Mouse (Mus musculus): ENCODE measurements around the gene Grk5.

DNA sequence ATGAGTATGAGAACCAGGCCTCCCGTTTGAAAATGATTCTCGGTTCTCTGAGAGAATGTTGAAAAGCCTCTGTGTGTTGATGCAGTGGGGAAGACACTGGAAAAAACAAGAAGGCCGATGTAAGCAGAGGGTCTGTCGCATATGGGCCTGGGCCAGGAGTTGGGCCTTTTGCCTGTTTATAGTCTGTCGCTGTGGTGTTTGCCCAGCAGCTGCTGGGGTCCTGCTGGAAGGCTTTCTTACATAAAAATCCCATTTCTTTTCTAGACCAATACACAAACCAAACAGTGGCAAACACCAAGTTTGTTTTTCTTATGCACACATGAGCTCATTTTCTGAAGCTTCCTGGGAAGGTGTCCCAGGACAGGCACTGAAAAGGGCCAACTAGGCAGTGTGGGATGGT, 100.2 kb downstream of the Grk5 start:
- TF ChIP-seq CTCF (IDR thresholded peaks at IDR 0.05; ENCODE audit: low read depth) (no peak), EP300 (IDR thresholded peaks at IDR 0.05; ENCODE audit: low read depth) (no peak)

All from liver, embryonic 14.5 days (tissue).